Mouse (Mus musculus) adrenal gland, adult 8-10 months (tissue): ENCODE data around the gene Mamdc2. TPM values are rescaled to one million over a fixed set of nuclear protein-coding genes. Genes with fewer than 3 reads are reported as not detected.
A peak's percentile ranks its signal among the peaks of the same experiment; 100 is the strongest.

ENCODE experiments used
- DNase-seq: peaks from one replicate; pipeline ENCODE4 v3.0.0; 2022
- total RNA-seq, 4 experiments: library from RNA; stranded (reverse); gene quantifications; 2 replicates each; pipeline ENCODE4 v1.2.4; 2022

Mamdc2 gene
- total RNA-seq, 4 experiments from 2014 or later: 2.4 to 3.5 (median 3.0) TPM

DNA sequence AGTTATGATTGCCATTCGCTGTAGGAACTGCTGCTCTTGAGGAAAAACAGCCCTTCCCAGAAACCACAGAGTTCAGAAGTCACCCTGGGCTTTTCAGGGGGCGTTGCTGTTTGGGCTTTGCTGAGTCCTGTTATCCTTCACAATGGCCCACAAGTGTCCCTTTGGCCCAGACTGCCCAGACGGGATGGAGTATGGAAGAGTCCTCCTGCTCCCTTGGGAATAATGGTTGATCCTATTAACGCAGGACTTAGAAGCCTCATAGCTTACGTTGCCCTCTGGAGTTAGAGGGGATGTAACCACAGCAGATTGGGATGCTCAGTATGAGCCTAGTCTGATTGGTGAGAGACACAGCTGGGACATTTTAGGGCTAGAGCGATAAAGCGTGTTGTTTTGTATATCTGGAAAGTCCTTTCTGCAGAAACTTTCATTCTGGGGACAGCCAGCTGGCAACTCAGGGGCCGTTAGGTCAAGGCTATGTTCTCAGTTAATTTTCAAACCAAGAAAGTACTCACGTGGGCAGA, 94.3 kb downstream of the Mamdc2 start:
- no peak for DNase-seq

DNA sequence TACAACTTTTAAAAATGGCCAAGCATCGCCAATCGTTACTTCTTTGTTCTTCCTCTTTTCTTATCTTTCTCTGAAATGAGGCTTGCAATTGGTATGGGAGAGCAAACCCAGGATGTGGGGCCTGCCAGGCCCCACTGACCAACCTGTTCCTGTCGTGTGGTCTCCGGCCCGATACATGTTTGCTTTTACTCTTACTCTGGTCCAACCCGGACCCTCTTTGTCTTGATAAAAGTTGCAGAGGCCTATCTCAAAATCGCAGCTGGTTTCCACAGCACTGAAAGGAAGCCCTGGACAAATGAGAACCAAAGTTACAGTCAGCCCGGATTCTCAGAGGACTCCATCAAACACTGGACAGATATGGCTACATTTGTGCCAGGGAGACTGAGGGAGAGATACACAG, 95.1 kb downstream of the Mamdc2 start:
- no peak for DNase-seq

DNA sequence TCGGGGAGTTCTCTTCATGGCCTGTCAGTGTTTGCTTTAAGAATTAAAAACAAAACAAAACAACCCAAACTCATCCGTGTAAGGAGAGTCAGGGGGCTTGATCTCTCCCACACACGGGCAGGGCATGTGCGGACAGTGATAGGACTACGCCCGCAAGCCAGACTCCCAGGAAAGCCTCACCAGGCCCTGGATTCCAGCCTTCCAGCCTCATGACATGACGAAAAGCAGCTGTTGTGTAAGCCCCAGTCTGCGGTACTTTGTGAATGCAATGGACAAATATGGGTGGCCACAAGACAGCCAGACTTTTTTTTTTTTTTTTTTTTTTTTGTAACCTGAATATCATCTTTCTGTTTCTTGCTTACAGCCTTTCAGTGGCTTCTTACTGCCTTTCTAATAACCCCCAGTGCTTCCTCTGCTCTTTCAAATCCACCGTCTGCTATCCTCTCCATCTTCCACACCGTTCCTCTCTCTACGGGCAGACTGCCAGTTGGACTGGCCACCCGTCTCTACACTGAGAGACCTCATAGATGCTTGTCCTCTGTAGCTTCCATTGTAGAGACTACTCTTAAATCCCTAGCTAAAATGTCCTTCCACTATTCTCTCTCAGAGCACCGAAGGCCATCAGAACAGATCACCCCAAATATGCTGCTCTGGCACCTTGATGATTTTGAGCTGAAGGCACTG, 96.3 kb downstream of the Mamdc2 start:
- DNase-seq: no peak

DNA sequence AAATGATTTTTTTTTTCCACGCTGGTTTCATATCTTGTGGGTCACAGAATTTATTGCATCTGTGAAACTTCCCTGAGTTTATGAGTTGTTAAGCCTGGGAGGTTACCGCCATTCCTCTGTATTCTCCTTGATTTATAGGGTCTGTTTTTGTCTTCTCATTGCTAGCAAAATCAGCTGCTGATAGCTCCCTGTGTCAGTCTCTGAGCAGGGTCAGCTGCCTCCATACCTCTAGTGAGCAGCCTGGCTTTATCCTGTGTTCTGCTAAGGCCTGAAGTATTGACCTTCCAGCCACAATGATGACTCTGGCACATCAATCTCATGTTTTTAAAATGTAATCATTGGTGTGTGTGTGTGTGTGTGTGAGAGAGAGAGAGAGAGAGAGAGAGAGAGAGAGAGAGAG, 98.3 kb downstream of the Mamdc2 start:
- no peak for DNase-seq

DNA sequence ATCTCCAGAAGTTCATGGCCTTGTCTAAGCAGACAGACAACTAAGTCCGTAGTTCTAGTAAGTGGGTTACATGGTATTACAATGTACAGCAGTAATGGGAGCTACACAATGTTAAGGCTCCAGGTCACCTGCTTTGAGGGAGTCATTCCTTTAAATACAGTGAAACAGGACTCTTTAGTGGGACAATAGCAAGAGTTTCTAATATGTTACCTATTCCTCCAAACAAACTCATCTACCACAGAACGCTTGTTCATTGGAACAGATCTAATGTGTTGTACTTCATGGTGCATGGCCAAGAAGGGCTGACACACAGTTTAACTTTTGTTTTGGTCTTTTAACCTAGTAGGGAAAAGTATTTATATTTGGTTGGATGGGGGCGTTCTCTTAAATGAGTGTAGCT, 105.5 kb downstream of the Mamdc2 start:
- no peak for DNase-seq

DNA sequence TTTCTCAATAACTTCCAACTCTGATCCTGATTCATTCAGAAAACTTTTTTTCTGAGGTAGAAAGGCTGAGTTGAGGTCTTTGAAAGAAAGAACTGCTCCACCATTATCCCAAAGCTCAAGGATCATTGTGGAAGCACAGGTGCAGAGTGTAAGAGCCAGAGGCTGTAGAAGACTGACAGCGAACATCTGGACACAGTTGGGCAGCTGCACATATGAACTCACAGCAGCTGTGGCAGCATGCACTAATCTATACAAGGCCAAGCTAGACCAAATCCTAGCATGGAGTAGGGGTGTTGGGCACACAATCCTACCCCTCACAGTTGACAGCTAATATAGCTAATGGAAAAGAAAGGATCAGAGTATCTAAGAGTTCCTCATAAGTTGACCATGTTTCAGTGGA, 115.4 kb downstream of the Mamdc2 start:
- DNase-seq: no peak

DNA sequence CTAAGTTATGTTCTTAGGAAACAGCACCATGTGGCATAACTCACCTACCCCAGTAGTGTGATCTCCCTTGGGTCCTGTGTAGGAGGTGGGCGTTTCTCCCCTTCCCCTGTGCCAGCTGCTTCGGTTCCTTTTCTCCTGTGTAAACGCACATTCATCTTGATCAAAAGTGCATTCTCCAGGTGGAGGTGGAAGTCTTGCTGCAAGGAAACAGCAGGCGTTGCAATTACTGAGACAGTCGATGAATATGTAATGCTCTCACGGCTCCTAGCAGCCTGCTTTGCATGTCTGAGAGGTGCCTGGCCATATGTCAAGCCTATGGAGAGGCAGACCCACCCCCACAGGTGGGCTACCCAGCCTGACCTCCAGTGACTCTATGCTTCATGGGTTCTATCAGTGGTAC, 117.4 kb downstream of the Mamdc2 start:
- no peak for DNase-seq

DNA sequence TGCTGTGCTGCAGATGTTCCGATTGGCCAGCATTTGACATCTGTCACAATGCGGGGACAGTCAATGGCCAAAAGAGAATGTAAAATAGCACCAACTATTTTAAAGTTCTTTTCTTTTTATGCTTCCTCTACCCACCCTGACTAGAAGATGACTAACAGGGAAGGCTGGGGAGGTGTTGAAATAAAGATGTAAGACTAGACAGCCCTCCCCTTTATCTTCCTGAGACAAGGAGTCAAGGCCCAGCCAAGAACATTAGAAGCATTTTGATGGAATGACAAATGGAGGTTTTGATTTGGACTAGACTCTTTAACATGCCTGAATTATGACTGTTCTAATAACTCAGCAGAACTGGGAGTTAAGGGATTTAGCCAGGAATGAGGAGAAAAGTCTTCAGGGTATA, 118.9 kb downstream of the Mamdc2 start:
- no peak for DNase-seq

DNA sequence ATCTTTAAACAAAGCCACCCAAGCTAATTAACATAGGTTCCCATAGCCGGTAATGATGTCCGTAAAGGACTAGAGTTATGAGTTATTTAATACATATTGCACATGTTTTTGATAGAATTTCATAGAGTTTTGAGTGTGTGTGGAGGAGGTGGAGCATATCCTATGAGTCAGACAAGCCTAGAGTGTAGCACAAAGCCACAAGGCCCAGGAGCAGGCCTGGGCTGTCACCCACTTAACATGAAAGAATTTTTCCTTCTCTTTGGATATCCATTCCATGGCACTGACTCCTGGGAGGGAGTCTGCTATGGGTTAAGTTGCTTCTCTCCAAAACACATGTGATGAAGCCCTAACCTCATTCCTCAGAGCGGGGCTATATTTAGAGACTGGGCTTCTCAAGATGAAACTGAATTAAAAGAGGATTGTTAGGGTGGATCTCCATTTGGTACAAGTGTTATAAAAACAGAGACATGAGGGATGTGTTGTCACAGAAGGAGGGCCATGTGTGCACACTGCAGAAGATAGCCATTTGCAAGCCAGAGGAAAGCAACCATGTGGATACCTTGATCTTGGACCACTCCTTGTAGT, 121.1 kb downstream of the Mamdc2 start:
- DNase-seq: no peak

DNA sequence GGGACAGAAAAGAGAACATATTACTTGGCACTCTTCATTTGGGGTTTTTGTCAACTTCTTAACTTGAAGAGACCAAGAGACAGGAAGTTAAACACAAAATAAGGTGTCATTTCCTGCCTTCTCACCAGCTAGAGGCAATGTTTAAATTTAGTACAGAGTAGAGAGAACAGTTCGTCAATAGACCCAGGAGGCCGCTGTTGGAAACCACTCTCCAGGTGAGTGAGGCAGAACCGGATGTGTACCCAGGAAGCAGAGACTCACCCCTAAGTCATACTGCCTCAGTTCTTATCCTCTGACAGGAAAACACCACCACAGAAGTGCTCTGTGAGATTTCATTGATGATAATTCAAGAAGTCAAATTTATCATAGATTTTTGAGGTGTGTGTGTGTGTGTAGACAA, 125.1 kb downstream of the Mamdc2 start:
- DNase-seq: no peak

DNA sequence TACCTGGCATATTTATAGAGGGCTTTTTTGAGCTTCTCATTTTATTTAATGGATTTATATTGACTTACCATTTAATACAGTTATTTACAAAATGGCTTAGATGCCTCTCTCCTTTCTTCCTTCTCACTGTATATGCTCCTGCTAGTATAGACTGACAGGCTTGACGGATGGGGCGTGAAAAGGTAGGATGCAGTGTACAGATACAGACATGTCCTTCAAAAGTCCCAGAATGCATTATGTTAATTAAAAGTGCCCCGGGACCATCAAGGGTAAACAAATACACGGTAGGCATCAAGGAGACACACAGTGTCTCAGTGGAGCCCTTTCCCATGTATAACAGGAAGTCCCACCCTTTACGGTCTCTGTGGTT, 130.3 kb downstream of the Mamdc2 start:
- DNase-seq: no peak

DNA sequence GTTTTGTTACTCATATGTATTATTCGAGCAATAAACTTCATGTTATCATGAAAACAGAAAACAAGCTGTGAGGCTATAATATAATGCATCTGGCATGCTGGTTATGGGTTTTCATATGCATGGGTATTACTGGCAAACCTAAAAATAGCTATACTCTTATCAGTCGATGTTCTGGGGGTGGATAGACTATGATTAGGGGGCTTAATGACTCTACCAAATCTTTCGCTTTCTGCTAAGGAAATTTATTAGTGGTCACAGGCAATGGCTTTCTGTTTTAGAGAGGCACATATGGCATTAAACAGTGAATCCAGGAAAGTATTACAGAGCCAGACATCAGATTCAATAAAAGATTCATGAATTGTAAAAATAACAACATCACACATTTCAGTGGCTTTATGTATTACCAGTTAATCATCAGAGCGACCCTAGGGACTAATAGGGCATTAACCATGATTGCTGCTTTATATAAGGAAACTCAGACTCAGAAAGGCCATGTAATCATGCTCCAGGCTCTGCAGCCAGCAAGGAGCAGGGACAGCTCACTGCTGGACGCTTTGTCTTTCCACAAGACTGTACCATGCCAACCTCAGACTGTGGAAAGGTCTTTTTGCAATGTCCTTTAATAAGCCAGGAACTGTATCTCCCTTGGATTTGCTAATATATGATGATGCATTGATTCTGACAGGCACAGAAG, 130.8 kb downstream of the Mamdc2 start:
- DNase-seq: no peak

DNA sequence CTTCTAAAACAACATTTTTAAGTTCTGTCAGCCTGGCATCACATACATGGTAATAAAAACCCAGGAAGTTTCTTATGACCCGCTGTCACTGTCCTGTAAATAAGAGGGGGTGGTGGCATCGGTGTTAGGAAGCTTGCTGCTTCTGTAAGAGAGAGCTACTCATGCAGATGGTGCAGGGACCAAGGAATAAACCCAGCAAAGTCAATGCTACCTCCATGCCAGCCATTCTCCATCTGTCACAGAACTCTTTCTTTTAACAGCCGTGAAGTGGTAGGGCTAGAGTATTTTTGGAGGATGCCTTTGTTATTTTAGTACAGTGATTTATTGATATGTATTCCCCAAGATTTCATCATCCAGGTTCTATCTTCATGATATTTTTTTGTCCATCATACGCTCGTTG, 131.4 kb downstream of the Mamdc2 start:
- DNase-seq: no peak

DNA sequence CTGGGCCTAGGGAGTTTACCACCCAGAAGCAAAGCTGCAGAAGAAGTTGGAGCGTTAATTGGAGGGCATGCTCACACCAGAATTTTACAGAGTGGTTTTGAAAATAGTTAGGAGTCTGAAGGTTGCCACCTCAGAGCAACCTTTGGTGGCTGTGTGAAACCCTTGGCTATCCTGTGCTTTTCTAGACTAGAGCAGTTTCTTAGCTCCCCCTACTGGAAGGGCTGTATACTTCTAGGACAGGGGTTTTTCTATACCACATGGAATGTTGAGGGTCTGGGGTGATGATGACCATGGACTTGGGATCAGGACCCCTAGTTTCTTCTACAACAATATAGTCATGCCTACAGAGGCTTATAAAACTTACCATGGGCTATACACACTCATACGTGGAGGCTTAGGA, 138.3 kb downstream of the Mamdc2 start:
- no peak for DNase-seq

DNA sequence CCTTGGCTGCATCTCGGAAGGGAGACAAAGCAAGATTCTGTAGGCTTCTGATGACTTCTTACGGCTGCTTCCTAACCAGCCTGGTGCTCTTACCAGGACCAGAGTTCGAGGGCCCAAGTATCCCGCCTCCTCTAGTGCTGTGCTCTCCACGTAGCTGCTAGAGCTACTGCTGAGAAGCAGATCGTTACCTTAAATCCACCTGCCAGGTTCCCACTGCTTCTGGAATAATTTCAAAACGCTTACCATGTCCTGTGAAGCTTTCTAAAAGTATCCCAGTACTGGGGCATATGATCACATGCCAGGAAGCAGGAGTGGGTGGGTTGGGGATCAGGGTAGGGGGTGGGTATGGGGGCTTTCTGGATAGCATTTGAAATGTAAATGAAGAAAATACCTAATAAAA, 141.6 kb downstream of the Mamdc2 start:
- DNase-seq: no peak

DNA sequence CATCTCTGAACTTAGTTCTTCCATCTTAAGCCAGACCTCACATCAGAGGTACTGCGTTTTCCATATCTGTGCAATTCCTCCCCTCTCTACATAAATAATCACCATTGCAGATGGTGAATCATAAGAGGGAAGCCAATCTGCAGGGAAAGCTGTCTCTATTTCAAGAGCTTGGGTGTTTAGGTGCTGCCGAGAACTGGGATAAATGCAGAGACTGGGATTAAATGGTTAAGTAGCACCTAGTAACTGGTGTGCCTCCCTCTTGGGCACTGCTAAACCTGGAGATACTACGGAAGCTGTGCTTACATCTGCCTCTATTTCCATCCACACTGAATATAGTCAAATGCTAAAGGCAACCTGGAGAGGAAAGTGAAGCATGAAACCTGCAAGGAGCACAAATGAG, 148.3 kb downstream of the Mamdc2 start:
- DNase-seq: no peak

DNA sequence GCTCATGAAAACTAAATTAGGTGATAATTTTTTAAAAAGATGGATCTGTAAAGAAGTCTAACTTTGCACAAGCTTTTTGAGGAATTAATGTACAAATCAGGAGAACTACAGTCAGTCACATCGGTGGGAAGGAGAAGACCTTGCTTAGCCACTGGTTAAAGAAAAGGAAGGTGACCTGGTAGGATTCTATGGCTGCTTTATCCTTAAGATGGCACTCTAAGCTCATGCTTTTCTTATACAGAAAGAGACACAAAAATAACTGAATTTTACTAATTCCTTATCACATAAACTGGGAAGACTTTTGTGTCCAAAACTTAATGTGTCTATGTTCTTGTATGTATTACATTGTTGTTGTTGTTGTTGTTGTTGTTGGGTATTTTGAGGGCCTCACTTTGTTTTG, 149.3 kb downstream of the Mamdc2 start:
- no peak for DNase-seq

DNA sequence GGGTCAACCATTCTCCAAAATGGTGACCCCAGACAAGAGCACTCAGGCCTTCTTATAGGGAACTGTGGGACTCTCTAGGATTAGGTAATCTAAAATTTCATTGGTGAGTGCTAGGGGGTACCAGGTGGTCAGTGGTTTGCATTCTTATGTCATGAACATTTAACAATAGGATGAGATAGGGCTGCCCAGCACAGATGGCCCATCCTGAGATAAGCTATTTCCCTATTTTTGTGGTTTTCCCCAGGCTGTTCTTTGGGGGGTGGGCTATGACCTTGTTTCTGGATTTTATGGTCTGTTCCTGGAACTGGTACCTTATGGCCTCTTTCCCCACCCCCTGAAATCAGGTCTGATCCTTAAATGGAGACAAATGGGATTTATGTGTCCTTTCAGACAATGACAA, 151.1 kb downstream of the Mamdc2 start:
- DNase-seq: no peak

DNA sequence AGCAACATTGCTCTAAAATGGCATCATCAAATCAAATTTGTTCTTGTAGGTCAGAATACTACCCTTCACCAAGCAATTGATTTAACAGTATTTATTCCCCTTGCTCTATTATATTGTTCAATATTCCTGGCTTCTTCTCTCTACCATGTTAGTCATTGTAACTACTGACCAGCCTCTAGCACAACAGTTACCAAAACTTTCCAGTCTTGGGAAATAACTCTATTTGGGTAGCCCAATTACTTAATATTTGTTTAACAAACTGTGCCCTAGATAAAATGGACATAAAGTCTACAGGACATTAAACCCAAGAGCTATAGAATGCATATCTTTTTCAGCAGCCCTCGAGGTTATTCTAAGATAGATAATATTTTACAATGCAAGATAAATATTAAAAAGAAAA, 159.0 kb downstream of the Mamdc2 start:
- DNase-seq: no peak

DNA sequence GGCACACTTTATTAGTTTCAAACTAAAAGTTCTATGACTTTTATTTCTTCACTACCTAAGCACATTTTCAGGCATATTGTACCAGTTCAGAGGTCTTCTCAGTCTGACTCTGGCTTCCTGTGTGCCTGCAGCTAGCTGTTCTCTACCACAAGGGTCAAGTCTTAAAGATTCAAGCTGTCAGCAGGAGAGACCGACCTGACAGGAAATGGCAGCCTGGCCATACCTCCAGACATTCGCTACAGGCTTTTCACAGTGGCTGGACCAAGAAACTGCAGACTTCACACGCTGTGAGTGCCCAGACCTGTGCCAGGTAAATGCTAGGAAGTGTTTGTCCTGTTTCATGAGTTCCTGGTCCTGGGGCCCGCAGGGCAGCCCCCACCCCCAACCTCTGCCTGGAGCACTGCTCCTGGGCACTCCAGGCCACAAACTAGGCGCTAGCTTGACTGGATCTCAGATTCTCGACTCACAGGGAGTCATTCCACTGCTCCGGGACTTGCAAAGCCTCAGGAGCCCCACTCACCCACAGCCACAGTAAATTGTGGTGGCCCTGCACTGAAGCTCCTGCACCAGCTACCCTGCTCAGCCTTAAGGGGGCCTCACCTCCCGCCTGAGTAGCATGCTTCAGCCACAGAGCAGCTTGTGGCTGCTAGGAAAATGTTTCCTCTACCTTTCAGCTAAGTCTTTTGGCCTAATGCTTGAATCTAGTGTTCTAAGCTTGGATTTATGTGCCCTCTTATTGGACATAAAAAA, 166.2 kb downstream of the Mamdc2 start:
- DNase-seq: no peak

DNA sequence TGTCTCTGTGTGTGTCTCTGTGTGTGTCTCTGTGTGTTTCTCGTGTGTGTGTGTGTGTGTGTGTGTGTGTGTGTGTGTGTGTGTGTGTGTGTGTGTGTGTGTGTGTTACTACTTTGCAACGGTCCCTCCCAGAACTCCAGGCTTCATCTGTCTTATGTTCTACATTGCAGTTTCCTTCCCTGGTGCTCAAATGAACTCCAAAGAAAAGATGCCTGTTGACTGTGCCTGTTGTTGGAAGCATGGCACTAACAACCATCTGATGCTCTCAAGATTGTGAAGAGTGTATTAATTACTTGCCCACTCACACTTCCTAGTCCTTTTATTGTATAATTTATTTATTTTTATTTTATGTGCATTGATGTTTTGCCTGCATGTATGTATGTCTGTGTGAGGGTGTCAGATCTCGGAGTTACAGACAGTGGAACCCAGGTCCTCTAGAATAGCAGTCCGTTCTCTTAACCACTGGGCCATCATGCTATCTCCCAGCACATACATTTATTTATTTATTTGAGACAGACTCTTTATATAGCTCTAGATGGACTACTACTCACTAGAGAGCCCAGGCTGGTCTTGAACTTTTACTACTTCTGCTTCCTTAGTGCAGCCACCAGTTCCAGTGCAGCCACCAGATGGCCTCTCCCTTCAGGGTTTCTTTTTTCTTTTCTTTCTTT, 174.1 kb downstream of the Mamdc2 start:
- no peak for DNase-seq

DNA sequence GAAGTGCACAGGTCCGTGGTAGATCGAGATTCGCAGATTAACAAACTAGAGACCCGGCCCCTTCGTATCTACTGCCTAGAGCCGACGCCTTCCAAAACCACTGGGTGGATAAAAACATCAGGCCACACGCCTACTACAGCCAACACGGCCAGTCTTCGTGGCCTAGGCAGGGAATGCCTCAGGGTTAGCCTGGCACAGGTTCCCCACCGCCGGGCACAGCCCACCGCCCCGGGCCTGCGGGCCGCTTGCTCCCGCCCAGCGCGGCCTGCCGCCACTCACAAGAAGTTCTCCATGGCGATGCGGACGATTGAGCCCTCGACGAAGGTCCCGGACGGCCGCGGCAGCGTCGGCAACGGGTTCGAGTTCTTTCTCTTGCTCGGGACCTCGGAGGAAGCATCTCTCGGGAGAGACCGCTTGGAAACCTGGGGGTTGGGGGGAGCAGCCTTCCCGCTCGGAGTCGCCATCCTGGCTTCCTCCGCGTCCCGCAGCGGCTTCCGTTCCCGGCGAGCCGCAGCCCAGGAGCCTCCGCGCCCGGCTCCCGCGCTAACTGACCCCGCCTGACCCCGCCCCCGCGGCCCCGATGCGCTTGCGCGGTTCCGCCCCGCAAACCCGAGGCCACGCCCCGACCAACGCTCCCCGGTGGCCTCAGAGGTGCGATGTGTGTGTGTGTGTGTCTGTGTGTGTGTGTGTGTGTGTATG, 174.7 kb downstream of the Mamdc2 start, which contains the start of gene Smc5:
Smc5 (minus strand) TSS at position 543 of the 699 bp plus-strand sequence.
- DNase-seq: peak; percentile 84
